Mouse (Mus musculus): Measurements from ENCODE around the gene Gm5168.
"Not testable (repeated sequence)": the region's sequence is repeated elsewhere in the genome, so short reads cannot be mapped to it uniquely, and the experiment has no call there.

DNA sequence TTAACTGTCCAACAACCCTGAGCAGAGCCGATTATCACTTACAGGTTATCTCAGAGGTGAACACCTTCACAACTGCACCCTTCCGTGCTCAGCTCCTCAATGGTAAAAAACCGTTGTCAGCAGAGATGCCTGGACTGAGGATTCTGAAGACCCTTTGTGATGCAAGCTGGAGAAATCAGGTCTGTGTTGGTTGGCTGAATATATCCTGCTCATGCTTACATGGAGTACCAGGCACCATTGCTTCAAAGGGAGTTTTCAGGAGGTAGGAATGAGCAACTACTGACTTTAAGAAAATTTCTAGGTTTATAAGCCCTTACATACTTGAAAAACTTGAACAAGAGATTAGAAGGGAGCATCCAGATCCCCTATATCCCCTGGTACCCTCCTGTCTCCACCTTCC is at the start of gene Gm5168:
- TF ChIP-seq CTCF, EP300 (IDR thresholded peaks at IDR 0.05): not testable (repeated sequence)

Measured in lung, postnatal 0 days (tissue).